Mouse (Mus musculus): ENCODE results near the gene Olfr890. TPM values are rescaled to one million over a fixed set of nuclear protein-coding genes. Genes with fewer than 3 reads are reported as not detected.
"Not testable (repeated sequence)": the region's sequence is repeated elsewhere in the genome, so short reads cannot be mapped to it uniquely, and the experiment has no call there.

Olfr890 gene
- not detected for total RNA-seq (2021)
- long read RNA-seq, experiment 1 = 0 reads
- long read RNA-seq, experiment 2 = 0 reads

- no peak for DNase-seq
Measured at GRCm38 (mm10) chr9:38142217-38142616, at the start of gene Olfr890. Gene Olfr890 (plus strand): TSS chr9:38142517.

- DNase-seq = no peak
Measured at GRCm38 (mm10) chr9:38107828-38108227, 34.5 kb upstream of the Olfr890 start, which contains the start of gene Olfr888. Gene Olfr888 (plus strand): TSS chr9:38108128.

GRCm38 (mm10) chr9:38114898-38115297 is 27.4 kb upstream of the Olfr890 start, which contains the start of gene Olfr889:
Gene Olfr889 (plus strand): TSS chr9:38115198.
- DNase-seq = no peak

DNA sequence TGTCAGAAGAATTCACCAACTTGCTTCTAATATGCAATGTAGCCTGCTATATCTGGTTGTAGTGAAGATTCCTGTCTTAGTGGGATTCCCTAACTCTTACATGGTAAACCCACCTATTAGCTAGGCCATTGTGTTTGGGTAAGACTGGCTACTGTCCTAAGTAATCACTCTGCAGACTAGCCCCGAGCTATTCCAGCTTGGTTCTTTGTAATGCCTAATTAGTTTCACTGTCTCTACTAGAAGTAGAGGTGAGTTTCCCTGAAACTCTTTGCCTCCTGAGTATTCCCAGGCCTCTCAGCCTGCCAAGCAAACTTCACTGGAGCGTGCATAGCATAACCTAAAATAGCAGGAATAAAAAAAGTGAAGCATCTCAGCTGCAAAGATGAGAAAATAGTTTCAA is 26.0 kb downstream of the Olfr890 start:
- not testable (repeated sequence) for DNase-seq

DNA sequence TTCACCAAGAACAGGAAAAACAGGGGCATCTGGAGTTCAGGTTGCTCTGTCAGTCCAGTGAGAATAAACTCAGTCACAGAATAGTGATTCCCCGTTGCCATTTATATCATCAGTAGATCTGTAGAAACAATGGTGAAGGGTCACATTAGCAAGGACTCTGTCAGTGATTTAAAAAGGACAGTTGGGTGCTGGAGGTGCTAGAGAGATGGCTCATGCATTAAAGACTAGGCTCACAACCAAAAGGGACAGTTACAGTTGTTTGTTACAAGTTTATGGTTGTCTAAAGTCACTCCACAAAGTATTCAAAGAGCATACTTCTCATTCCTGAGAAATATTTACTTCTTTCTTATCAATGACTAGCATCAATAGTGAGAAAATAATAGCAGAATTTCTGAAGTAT is 38.4 kb downstream of the Olfr890 start, which contains the start of gene Olfr891:
Gene Olfr891, minus strand, starts transcription at position 101 of the 400 bp plus-strand sequence.
- no peak for DNase-seq

Other genes with a start within 250 kb of the Olfr890 start
- gene Olfr145, start 245.8 kb upstream of the Olfr890 start, total RNA-seq (2021) = not detected
- gene Olfr878, start 224.7 kb upstream of the Olfr890 start, total RNA-seq (2021) = not detected
- gene Olfr881, start 150.7 kb upstream of the Olfr890 start, total RNA-seq (2021) = not detected
- gene Olfr883, start 116.7 kb upstream of the Olfr890 start, total RNA-seq (2021) = not detected
- gene Olfr884, start 96.0 kb upstream of the Olfr890 start, total RNA-seq (2021) = not detected
- gene Olfr885, start 81.2 kb upstream of the Olfr890 start, total RNA-seq (2021) = not detected
- not detected for gene Olfr887, start 58.4 kb upstream of the Olfr890 start, total RNA-seq (2021)
- gene Olfr888, start 34.4 kb upstream of the Olfr890 start, total RNA-seq (2021) = not detected
- under 1 TPM; 0.13 to 0.66 TPM for gene Olfr889, start 27.3 kb upstream of the Olfr890 start, total RNA-seq (2021)
- gene Olfr891, start 38.3 kb downstream of the Olfr890 start, total RNA-seq (2021) = not detected
- not detected for gene Olfr893, start 65.8 kb downstream of the Olfr890 start, total RNA-seq (2021)
- not detected for gene Olfr894, start 75.5 kb downstream of the Olfr890 start, total RNA-seq (2021)
- not detected for gene Olfr143, start 110.3 kb downstream of the Olfr890 start, total RNA-seq (2021)
- gene Olfr895, start 125.3 kb downstream of the Olfr890 start, total RNA-seq (2021) = not detected
- not detected for gene Olfr896-ps1, start 148.6 kb downstream of the Olfr890 start, total RNA-seq (2021)
- not detected for gene Olfr25, start 186.5 kb downstream of the Olfr890 start, total RNA-seq (2021)
- gene Olfr898, start 205.9 kb downstream of the Olfr890 start, total RNA-seq (2021) = not detected
- gene Olfr250, start 224.4 kb downstream of the Olfr890 start, total RNA-seq (2021) = not detected
- not detected for gene Olfr251, start 234.6 kb downstream of the Olfr890 start, total RNA-seq (2021)

Data from adrenal gland, postnatal 36 days (tissue).